Mouse (Mus musculus): Measurements from ENCODE around the gene Zranb3. TPM values are rescaled to one million over a fixed set of nuclear protein-coding genes. Genes with fewer than 3 reads are reported as not detected.

Zranb3 gene
- polyA plus RNA-seq, 2 experiments from 2014 or later, result 1.5 to 3.8 TPM

DNA sequence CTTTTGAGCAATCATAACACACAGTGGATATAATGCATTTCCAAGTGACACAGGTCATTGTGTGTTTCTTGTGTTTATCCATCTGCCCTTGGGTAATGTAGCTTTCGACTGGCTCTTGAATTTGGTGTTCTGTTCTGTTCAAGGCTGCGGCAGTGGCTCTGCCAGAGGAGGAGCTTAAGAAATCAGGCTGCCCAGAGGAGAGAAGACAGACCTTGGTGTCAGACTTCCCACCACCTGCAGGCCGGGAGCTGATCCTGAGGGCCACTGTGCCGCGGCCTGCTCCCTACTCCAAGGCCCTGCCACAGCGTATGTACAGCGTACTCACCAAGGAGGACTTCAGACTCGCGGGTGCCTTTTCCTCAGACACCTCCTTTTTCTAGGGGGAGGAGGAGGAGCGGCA is 160.6 kb downstream of the Zranb3 start:
- no peak for ATAC-seq

- ATAC-seq, result no peak
These were observed 165.6 kb downstream of the Zranb3 start for GRCm38 (mm10) chr1:127937277-127937676.

GRCm38 (mm10) chr1:127934322-127934721 is 168.5 kb downstream of the Zranb3 start:
- no peak for ATAC-seq

- ATAC-seq, result no peak
These were observed 169.4 kb downstream of the Zranb3 start for GRCm38 (mm10) chr1:127933405-127933804.

DNA sequence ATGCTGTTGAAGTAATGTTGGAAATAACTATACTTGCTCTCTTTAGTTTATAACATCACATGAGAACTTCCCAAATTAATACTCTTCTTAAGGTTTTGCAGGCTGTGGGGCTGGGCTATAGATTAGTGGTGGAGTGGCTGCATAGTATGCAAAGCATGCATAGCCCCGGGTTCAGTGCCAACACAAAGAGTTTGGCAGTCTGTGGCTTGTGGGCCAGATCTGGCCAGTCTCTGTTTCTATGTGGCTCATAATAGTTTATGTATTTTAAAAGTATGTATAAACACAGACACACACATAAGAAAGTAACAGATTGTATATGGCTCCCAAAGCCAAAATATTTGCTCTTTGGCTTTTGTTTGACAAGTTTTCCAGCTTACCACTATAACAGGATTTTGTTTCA is 187.0 kb downstream of the Zranb3 start:
- ATAC-seq, result no peak

DNA sequence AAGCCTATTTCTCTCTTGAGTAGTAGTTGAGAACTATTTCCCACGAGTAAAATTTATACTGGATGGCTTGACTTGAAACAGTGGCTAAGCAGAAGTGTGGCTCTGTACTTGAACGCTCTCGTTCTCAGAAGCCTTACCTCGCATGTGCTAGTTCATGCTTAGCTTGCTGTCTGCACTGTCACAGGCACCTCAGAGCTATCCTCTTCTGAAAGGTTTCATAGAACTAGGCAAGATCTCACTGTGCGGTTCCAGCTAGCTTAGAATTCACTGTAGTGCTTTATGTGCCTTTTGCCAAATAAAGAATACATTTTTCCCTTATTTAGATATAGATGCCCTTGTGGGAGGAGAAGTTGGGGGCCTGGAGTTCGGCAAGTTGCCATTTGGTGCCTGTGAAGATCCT is 187.5 kb downstream of the Zranb3 start:
- ATAC-seq, result no peak

DNA sequence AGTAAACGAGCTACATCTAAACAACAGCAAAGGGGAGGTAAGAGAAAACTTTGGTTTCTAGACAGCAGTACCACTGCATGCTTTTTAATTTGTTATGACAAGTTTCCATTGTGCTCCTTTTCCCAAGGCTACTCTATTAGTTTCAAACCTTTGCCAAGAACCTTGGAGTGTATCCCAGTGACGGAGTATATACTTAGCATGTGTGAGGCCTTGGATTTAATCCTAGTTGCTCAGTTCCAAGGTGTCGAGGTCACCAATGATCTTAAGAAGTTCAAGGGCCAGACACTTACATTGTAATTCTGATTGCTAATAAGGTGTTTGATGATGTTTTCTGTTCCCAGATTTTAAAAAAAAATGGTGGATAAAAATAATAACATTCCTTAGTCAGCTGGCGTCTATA is 189.7 kb downstream of the Zranb3 start:
- ATAC-seq, result no peak

GRCm38 (mm10) chr1:127904774-127905385 is 198.0 kb downstream of the Zranb3 start:
- no peak for ATAC-seq

Other genes starting within 250 kb of the Zranb3 start
- 1 to 10 TPM in 1 of 2 experiments, under 1 TPM in 1; 0.32 to 1.1 TPM for gene Map3k19, start 248.0 kb downstream of the Zranb3 start, polyA plus RNA-seq (2017; shearing (Covaris generic))
- gene Rab3gap1, start 234.3 kb downstream of the Zranb3 start, polyA plus RNA-seq (2017; shearing (Covaris generic)), result 10 to 100 TPM; 60.2 to 85.7 TPM
- gene R3hdm1, start 254 bp upstream of the Zranb3 start, polyA plus RNA-seq (2017; shearing (Covaris generic)), result 100 to 1,000 TPM; 121 to 143 TPM
- 10 to 100 TPM; 41.5 to 59.1 TPM for gene Ubxn4, start 140.9 kb upstream of the Zranb3 start, polyA plus RNA-seq (2017; shearing (Covaris generic))
- under 1 TPM; 0.11 to 0.13 TPM for gene Lct, start 225.3 kb upstream of the Zranb3 start, polyA plus RNA-seq (2017; shearing (Covaris generic))

Measured in CD4-positive, CD25-positive, alpha-beta regulatory T cell, adult 4 months (primary cell).